Mouse (Mus musculus) midbrain, embryonic 15.5 days (tissue): ENCODE measurements around the gene Nrd1. TPM values are rescaled to one million over a fixed set of nuclear protein-coding genes. Genes with fewer than 3 reads are reported as not detected.
A peak's percentile ranks its signal among the peaks of the same experiment; 100 is the strongest.

ENCODE experiments used
- ATAC-seq: fragments of 200-750 bp; cut with Nextera tagmentation; replicated peaks from 2 replicates; pipeline ENCODE4 v1.8.0; 2017; ENCODE audit warnings: moderate TSS enrichment
- H3K27ac ChIP-seq: fragments of 300-500 bp; sonication (generic); 2 replicates; pipeline ENCODE4 v1.5.1; 2015; ENCODE audit warnings: mild to moderate bottlenecking, inconsistent platforms
- H3K27me3 ChIP-seq: fragments of 300-500 bp; sonication (generic); replicated peaks from 2 replicates; pipeline ENCODE4 v1.6.1; 2015; ENCODE audit warnings: inconsistent platforms
- H3K36me3 ChIP-seq: fragments of 300-500 bp; sonication (generic); replicated peaks from 2 replicates; pipeline ENCODE4 v1.6.1; 2015; ENCODE audit warnings: inconsistent platforms
- H3K4me1 ChIP-seq: fragments of 300-500 bp; sonication (generic); 2 replicates; pipeline ENCODE4 v1.6.1; 2015; ENCODE audit warnings: inconsistent platforms
- H3K4me2 ChIP-seq: fragments of 300-500 bp; sonication (generic); 2 replicates; pipeline ENCODE4 v1.6.1; 2015; ENCODE audit warnings: inconsistent platforms, mild to moderate bottlenecking, moderate library complexity
- H3K4me3 ChIP-seq: fragments of 300-500 bp; sonication (generic); 2 replicates; pipeline ENCODE4 v1.5.1; 2015; ENCODE audit warnings: mild to moderate bottlenecking, inconsistent platforms
- H3K9ac ChIP-seq: fragments of 300-500 bp; sonication (generic); 2 replicates; pipeline ENCODE4 v1.6.1; 2015; ENCODE audit warnings: mild to moderate bottlenecking, inconsistent platforms
- H3K9me3 ChIP-seq: fragments of 300-500 bp; sonication (generic); 2 replicates; pipeline ENCODE4 v1.6.1; 2016; ENCODE audit warnings: inconsistent platforms
- WGBS: fragments of 180-500 bp; shearing (Covaris S2); methylation state at CpG from one replicate; pipeline ENCODE4 v1.1.7; 2015; ENCODE audit warnings: mixed read lengths; 5-methylcytosine and 5-hydroxymethylcytosine counted together
- polyA plus RNA-seq: library from polyadenylated mRNA; unstranded; fragments of >200 nt; fragmentation: Nextera tagmentation; extraction: Ambion mirVana; gene quantifications from 2 replicates; pipeline ENCODE4 v1.2.1, GENCODE M21; 2015

Nrd1 gene
- polyA plus RNA-seq: 76.4 and 80.0 TPM in 2 replicates

- Histone ChIP-seq H3K27ac (peak within 1 kb of the TSS; percentile 91), H3K4me3 (peak within 1 kb of the TSS; percentile 92), H3K27me3 (no peaks in the 10 kb centered on the region), H3K9ac (peak within 1 kb of the TSS; percentile 88), H3K4me2 (peak within 1 kb of the TSS; percentile 94), H3K9me3 (no peaks in the 10 kb centered on the region), H3K4me1 (peaks cover 34% of the 10 kb centered on the region), H3K36me3 (no peaks in the 10 kb centered on the region)
- WGBS: under 1% methylated on average over 58 of the region's 58 CpGs
- peak; percentile 99 for ATAC-seq
Measured at GRCm38 (mm10) chr4:108999999-109000950, at the start of gene Nrd1. Nrd1 (plus strand) TSS chr4:109000655.

GRCm38 (mm10) chr4:108951663-108952062 lies 48.8 kb upstream of the Nrd1 start:
- Histone ChIP-seq H3K4me3 (no peak overlapping the region), H3K9ac (no peak overlapping the region), H3K36me3 (no peaks in the 10 kb centered on the region), H3K4me2 (no peak overlapping the region), H3K4me1 (no peaks in the 10 kb centered on the region), H3K27me3 (no peaks in the 10 kb centered on the region), H3K9me3 (no peaks in the 10 kb centered on the region), H3K27ac (no peak overlapping the region)
- no peak for ATAC-seq
- 89% methylated on average over 4 of the region's 4 CpGs for WGBS

DNA sequence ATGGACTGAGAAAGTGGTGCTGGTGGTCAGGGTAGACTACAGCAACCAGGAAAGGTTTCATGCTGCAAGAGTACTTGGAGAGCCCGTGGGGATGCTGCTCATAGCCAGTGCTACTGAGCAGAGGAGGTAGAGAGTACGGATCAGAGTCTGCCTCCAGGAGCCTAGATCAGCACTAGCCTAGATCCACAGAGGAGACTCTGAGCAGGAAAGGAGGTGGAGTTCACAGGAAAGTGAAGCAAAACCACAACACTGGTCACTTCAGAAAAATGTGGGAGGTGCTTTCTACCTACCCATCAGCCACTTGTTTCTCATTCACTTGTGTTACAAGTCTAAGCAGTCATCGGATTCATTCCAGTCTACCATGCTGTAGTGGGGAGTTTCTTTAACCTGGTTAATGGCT lies 40.8 kb upstream of the Nrd1 start:
- no peak overlapping the region for H3K4me3 ChIP-seq
- H3K27ac ChIP-seq: no peak overlapping the region
- H3K36me3 ChIP-seq: no peaks in the 10 kb centered on the region
- no peak overlapping the region for H3K4me2 ChIP-seq
- no peak for ATAC-seq
- 87% methylated on average over 3 of the region's 3 CpGs for WGBS
- H3K9ac ChIP-seq: no peak overlapping the region
- no peaks in the 10 kb centered on the region for H3K27me3 ChIP-seq
- H3K4me1 ChIP-seq: no peaks in the 10 kb centered on the region
- no peaks in the 10 kb centered on the region for H3K9me3 ChIP-seq

- Histone ChIP-seq H3K4me3 (no peak overlapping the region), H3K9me3 (no peaks in the 10 kb centered on the region), H3K36me3 (no peaks in the 10 kb centered on the region), H3K27me3 (no peaks in the 10 kb centered on the region), H3K9ac (no peak overlapping the region), H3K4me2 (no peak overlapping the region), H3K4me1 (no peaks in the 10 kb centered on the region), H3K27ac (no peak overlapping the region)
- 91% methylated on average over 4 of the region's 4 CpGs for WGBS
- no peak for ATAC-seq
Measured at GRCm38 (mm10) chr4:108960619-108961460, 39.6 kb upstream of the Nrd1 start.

- H3K27me3 ChIP-seq: no peaks in the 10 kb centered on the region
- H3K36me3 ChIP-seq: no peaks in the 10 kb centered on the region
- no peaks in the 10 kb centered on the region for H3K4me1 ChIP-seq
- no peak overlapping the region for H3K27ac ChIP-seq
- H3K4me3 ChIP-seq: no peak overlapping the region
- no peak overlapping the region for H3K9ac ChIP-seq
- no peaks in the 10 kb centered on the region for H3K9me3 ChIP-seq
- no peak overlapping the region for H3K4me2 ChIP-seq
- no peak for ATAC-seq
- 77% methylated on average over 6 of the region's 6 CpGs for WGBS
Measured at GRCm38 (mm10) chr4:108963017-108963416, 37.4 kb upstream of the Nrd1 start.

DNA sequence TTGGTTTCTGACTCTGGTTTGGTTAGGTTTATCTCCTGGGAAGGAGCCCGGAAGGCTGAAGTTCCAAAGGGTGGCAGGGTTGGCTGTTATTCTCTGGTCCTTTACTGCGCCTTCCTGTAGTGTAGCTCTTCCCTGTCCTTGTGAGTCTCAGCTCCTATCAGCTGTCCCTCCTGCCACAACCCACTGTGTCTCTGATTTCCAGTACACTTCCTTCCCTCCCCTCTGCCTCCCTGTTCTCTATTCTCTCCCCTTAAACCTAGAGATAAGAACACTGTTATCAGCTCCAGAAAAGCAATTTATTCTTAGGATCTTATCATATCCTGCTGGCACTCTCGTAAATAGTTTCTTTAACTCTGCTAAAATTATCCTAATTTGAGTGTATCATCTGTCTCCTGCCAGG lies 30.9 kb upstream of the Nrd1 start:
- no peak for ATAC-seq

DNA sequence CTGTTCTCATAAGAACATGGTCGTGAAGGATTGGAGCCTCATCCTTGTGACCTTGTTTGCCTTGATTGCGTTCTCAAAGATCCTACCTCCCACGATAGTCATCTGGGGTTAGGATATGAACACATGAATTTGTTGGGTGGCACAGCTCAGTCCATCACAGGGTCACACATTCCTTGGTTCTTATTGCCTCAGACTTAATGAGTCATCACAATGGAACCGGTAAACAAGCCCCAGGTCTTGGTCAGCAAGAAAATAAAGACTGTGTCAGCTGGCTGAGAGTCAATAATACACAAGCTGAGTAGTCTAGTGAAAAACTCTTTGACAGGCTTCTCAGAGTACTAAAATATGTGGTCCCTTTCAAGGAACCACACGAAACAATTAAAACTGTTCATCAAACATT lies 29.4 kb upstream of the Nrd1 start:
- Histone ChIP-seq H3K9ac (no peak overlapping the region), H3K36me3 (no peaks in the 10 kb centered on the region), H3K4me2 (no peak overlapping the region), H3K9me3 (no peaks in the 10 kb centered on the region), H3K4me1 (no peaks in the 10 kb centered on the region), H3K27ac (no peak overlapping the region), H3K27me3 (0 out of 2 replicates have a peak, but pooled peaks cover 3% of the 10 kb centered on the region), H3K4me3 (no peak overlapping the region)
- 86% methylated on average over 5 of the region's 5 CpGs for WGBS
- no peak for ATAC-seq

More for the DNA sequence above, 30.9 kb upstream of the Nrd1 start:
- Histone ChIP-seq H3K9ac (no peak overlapping the region), H3K9me3 (no peaks in the 10 kb centered on the region), H3K4me3 (no peak overlapping the region), H3K4me2 (no peak overlapping the region), H3K27me3 (no peaks in the 10 kb centered on the region), H3K27ac (no peak overlapping the region), H3K36me3 (no peaks in the 10 kb centered on the region), H3K4me1 (no peaks in the 10 kb centered on the region)
- 73% methylated on average over 3 of the region's 3 CpGs for WGBS

DNA sequence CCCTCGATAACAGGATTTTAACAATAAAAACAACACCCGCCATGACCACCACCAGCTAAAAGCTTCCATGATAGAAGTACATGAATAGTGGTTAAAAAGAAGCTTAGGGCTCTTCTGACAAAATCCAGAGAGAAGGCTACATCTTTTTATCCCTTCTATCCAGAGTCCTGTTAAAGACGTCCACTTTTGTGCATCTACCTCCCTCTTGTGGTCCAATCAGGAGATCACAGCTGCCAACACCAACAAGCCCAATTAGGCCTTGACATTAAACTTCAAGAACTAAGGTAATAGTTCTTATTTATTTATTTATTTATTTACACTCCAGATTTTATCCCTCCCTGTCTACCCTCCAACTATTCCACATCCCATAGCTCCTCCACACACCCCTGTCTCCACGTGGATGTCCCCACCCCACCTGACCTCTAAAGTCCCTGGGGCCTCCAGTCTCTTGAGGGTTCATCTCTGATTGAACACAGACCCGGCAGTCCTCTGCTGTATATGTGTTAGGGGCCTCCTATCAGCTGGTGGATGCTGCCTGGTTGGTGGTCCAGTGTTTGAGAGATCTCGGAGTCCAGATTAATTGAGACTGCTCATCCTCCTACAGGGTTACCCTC lies 23.9 kb upstream of the Nrd1 start:
- no peaks in the 10 kb centered on the region for H3K9me3 ChIP-seq
- H3K27me3 ChIP-seq: 0 out of 2 replicates have a peak, but pooled peaks cover 4% of the 10 kb centered on the region
- peak; percentile 52; the same call in 1 of the 2 replicates for ATAC-seq

DNA sequence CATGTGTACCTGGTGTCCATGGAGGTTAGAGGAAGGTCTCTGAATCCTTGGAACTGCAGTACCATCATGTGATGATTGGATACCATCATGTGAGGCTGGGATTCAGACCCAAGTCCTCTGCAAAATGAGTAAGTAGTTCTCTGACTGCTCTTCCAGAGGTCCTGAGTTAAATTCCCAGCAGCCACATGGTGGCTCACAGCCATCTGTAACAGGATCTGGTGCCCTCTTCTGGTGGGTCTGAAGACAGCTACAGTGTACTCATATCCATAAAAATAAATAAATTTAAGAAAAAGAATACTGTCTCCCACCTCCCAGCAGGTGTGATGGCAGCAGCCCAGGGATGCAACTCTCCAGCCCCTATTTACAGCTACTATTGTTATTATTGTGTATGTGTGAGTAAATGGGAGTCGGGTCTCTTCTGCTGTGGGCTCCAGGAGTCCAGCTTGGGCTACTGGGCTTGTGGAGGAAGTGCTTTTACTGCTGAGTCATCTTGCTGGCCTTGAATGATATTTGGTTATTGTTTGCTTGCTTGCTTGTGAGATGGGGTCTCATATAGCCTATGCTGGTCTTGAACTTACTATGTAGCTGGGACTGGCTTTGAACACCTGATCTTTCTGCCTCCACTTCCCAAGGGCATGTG lies 13.5 kb upstream of the Nrd1 start:
- no peaks in the 10 kb centered on the region for H3K27me3 ChIP-seq
- WGBS: 93% methylated on average over 1 of the region's 1 CpGs
- no peak for ATAC-seq
- no peak overlapping the region for H3K9ac ChIP-seq
- H3K4me3 ChIP-seq: no peak overlapping the region
- H3K4me2 ChIP-seq: no peak overlapping the region
- H3K36me3 ChIP-seq: no peaks in the 10 kb centered on the region
- no peaks in the 10 kb centered on the region for H3K9me3 ChIP-seq
- no peak overlapping the region for H3K27ac ChIP-seq
- no peaks in the 10 kb centered on the region for H3K4me1 ChIP-seq

More for the DNA sequence above, 23.9 kb upstream of the Nrd1 start:
- H3K4me3 ChIP-seq: no peak overlapping the region
- no peak overlapping the region for H3K4me2 ChIP-seq
- H3K4me1 ChIP-seq: no peaks in the 10 kb centered on the region
- H3K27ac ChIP-seq: no peak overlapping the region
- H3K36me3 ChIP-seq: no peaks in the 10 kb centered on the region
- H3K9ac ChIP-seq: no peak overlapping the region
- WGBS: 49% methylated on average over 6 of the region's 6 CpGs

GRCm38 (mm10) chr4:108987473-108987842 lies 13.0 kb upstream of the Nrd1 start:
- Histone ChIP-seq H3K27me3 (no peaks in the 10 kb centered on the region; the same call in 1 of the 2 replicates), H3K4me3 (no peak overlapping the region), H3K27ac (no peak overlapping the region), H3K4me1 (no peaks in the 10 kb centered on the region), H3K9ac (no peak overlapping the region), H3K4me2 (no peak overlapping the region), H3K9me3 (no peaks in the 10 kb centered on the region), H3K36me3 (no peaks in the 10 kb centered on the region)
- ATAC-seq: no peak
- WGBS: 77% methylated on average over 4 of the region's 4 CpGs

DNA sequence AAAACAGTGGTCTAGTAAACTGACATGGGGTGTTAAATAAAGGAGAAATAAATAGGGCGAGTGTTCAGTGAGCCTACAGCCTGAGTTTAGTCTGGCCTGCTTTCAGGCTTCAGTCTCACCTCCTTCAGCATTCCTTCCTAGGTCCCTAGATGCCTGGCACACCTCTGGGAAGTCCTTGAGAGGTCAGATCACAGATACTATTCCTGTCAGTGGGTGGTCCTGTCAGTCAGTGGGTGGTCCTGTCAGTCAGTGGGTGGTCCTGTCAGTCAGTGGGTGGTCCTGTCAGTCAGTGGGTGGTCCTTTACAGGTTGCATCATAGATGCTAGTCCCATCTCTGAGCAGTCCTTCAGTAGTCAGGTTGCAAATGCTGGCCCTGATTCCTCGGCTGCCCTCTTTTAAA lies 11.0 kb upstream of the Nrd1 start:
- no peaks in the 10 kb centered on the region; the same call in 1 of the 2 replicates for H3K27me3 ChIP-seq
- H3K9me3 ChIP-seq: no peaks in the 10 kb centered on the region
- no peak overlapping the region for H3K4me3 ChIP-seq
- H3K36me3 ChIP-seq: no peaks in the 10 kb centered on the region
- H3K27ac ChIP-seq: no peak overlapping the region
- WGBS: 73% methylated on average over 2 of the region's 2 CpGs
- no peak overlapping the region for H3K4me2 ChIP-seq
- no peaks in the 10 kb centered on the region for H3K4me1 ChIP-seq
- no peak for ATAC-seq
- H3K9ac ChIP-seq: no peak overlapping the region
